Mouse (Mus musculus): ENCODE results near the gene Atp8b2.

DNA sequence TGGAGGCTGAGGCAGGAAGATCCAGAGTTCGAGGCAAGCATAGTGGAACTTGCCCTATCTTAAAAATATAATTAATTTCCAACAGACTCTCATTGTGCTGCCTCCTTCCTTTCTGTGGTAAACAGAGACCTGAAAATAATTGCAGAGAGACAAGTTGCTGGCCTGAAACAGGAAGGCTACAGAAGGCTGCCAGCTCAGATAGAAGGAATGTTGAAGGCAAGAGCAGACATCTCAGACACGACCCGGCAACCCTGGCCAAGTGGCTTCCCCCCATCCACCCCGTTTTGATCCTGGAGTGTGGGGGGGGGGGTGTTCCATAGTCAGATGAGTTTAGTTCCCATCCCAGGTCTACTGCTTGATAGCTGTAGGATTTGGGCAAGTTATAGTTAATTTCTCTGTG lies 48.6 kb downstream of the Atp8b2 start:
- TF ChIP-seq CTCF (IDR thresholded peaks at IDR 0.05; ENCODE audit: low read depth) (no peak), EP300 (optimal IDR thresholded peaks at IDR 0.05) (no peak)

All from stomach, postnatal 0 days (tissue).